Mouse (Mus musculus): ENCODE results near the gene Ddx10.

GRCm38 (mm10) chr9:53065028-53065427 lies 182.8 kb downstream of the Ddx10 start:
- TF ChIP-seq CTCF (IDR thresholded peaks at IDR 0.05; ENCODE audit: low read depth, low read length) (no peak), POLR2A (IDR thresholded peaks at IDR 0.05; ENCODE audit: extremely low read depth, insufficient read depth, low read length) (no peak)

Data from liver, adult 2 months (tissue).